Mouse (Mus musculus): Measurements from ENCODE around the gene Ip6k3. TPM values are rescaled to one million over a fixed set of nuclear protein-coding genes. Genes with fewer than 3 reads are reported as not detected.

The Ip6k3 gene
- polyA plus RNA-seq, 1 experiment from 2014 or later = 0.22 TPM

GRCm38 (mm10) chr17:27152976-27153723 lies 14.4 kb downstream of the Ip6k3 start:
- Histone ChIP-seq H3K27ac (replicated peaks) (peak overlapping the region; percentile 90), H3K4me2 (peak overlapping the region; percentile 41), H3K4me3 (replicated peaks) (no peak overlapping the region), H3K9me3 (replicated peaks) (no peaks in the 10 kb centered on the region), H3K36me3 (replicated peaks) (no peaks in the 10 kb centered on the region), H3K4me1 (replicated peaks) (peaks cover 64% of the 10 kb centered on the region), H3K27me3 (no peaks in the 10 kb centered on the region), H3K9ac (peak overlapping the region; percentile 19; the same call in 1 of the 2 replicates)
- ATAC-seq (ENCODE audit: insufficient read depth) = peak; percentile 95
- WGBS (ENCODE audit: insufficient replicate concordance) = 33% methylated on average over 8 of the region's 8 CpGs

DNA sequence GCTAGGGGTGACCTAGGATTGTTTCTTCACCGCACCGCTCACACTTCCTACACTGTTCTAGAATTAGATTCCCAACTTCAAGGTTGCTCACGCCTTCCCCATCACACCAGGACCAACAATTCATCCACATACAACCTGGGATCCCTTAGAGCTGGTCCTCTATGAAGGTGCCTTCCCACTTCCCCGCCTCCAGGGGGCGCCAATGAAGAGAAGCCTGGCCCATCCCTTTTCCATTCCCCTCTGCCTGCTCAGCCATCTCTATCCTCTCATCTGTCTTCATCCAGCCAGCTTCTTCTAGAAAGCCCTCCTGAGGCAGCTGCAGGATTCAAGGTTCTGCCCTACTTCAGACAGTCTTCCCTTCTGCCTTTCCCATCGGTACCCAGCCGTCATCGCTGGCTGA lies 16.2 kb downstream of the Ip6k3 start:
- ATAC-seq (ENCODE audit: insufficient read depth) = no peak
- H3K4me1 ChIP-seq (replicated peaks) = peaks cover 59% of the 10 kb centered on the region
- peaks cover 4% of the 10 kb centered on the region; the same call in 1 of the 2 replicates for H3K27me3 ChIP-seq
- no peak overlapping the region for H3K4me2 ChIP-seq
- no peak overlapping the region for H3K9ac ChIP-seq
- no peaks in the 10 kb centered on the region for H3K36me3 ChIP-seq (replicated peaks)
- H3K4me3 ChIP-seq (replicated peaks) = no peak overlapping the region
- peak overlapping the region; percentile 90; the same call in 1 of the 2 replicates for H3K27ac ChIP-seq (replicated peaks)
- no peaks in the 10 kb centered on the region for H3K9me3 ChIP-seq (replicated peaks)
- 70% methylated on average over 8 of the region's 8 CpGs for WGBS (ENCODE audit: insufficient replicate concordance)

DNA sequence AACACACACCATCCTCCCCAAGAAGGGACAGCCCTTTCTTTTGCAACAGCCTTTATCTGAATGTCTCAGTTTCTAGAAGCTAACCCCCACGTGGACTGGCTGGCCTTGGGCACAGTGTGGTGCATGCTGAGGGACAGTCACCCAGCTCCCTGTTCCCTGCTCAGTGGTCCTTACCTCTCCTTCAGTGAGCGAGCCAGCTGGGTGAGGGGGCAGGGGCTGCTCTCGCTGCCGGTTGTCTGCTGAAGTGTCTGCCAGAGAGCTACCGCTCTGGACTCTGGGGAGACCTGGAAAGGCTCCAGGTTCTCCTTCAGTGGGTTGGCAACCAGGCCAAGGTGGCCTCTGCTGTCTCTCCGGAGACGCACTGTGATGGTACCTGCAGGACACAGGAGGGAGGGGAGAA lies 16.7 kb downstream of the Ip6k3 start:
- Histone ChIP-seq H3K4me3 (replicated peaks) (no peak overlapping the region), H3K27me3 (peaks cover 10% of the 10 kb centered on the region), H3K36me3 (replicated peaks) (no peaks in the 10 kb centered on the region), H3K4me1 (replicated peaks) (peaks cover 62% of the 10 kb centered on the region), H3K27ac (replicated peaks) (no peak overlapping the region), H3K9ac (no peak overlapping the region), H3K4me2 (no peak overlapping the region), H3K9me3 (replicated peaks) (no peaks in the 10 kb centered on the region)
- ATAC-seq (ENCODE audit: insufficient read depth) = no peak
- 67% methylated on average over 7 of the region's 7 CpGs for WGBS (ENCODE audit: insufficient replicate concordance)

GRCm38 (mm10) chr17:27146323-27146923 lies 21.2 kb downstream of the Ip6k3 start:
- no peak overlapping the region for H3K4me3 ChIP-seq (replicated peaks)
- peaks cover 26% of the 10 kb centered on the region for H3K4me1 ChIP-seq (replicated peaks)
- H3K27me3 ChIP-seq = peaks cover 31% of the 10 kb centered on the region
- H3K9me3 ChIP-seq (replicated peaks) = no peaks in the 10 kb centered on the region
- 27% methylated on average over 8 of the region's 8 CpGs for WGBS (ENCODE audit: insufficient replicate concordance)
- no peak overlapping the region for H3K9ac ChIP-seq
- H3K36me3 ChIP-seq (replicated peaks) = no peaks in the 10 kb centered on the region
- no peak for ATAC-seq (ENCODE audit: insufficient read depth)
- no peak overlapping the region for H3K4me2 ChIP-seq
- H3K27ac ChIP-seq (replicated peaks) = no peak overlapping the region

- H3K4me2 ChIP-seq = no peak overlapping the region
- 54% methylated on average over 4 of the region's 4 CpGs for WGBS (ENCODE audit: insufficient replicate concordance)
- H3K4me1 ChIP-seq (replicated peaks) = peaks cover 14% of the 10 kb centered on the region
Observed at GRCm38 (mm10) chr17:27144152-27144551, 23.4 kb downstream of the Ip6k3 start.

GRCm38 (mm10) chr17:27141971-27142450 lies 25.6 kb downstream of the Ip6k3 start:
- no peaks in the 10 kb centered on the region for H3K36me3 ChIP-seq (replicated peaks)
- no peak overlapping the region for H3K27ac ChIP-seq (replicated peaks)
- WGBS (ENCODE audit: insufficient replicate concordance) = 54% methylated on average over 10 of the region's 10 CpGs
- H3K27me3 ChIP-seq = peaks cover 33% of the 10 kb centered on the region
- no peaks in the 10 kb centered on the region for H3K9me3 ChIP-seq (replicated peaks)
- no peak overlapping the region for H3K4me3 ChIP-seq (replicated peaks)
- no peak overlapping the region for H3K9ac ChIP-seq
- H3K4me2 ChIP-seq = no peak overlapping the region
- ATAC-seq (ENCODE audit: insufficient read depth) = no peak
- H3K4me1 ChIP-seq (replicated peaks) = peaks cover 14% of the 10 kb centered on the region

More at GRCm38 (mm10) chr17:27144152-27144551, 23.4 kb downstream of the Ip6k3 start:
- Histone ChIP-seq H3K9ac (no peak overlapping the region), H3K27me3 (peaks cover 33% of the 10 kb centered on the region), H3K36me3 (replicated peaks) (no peaks in the 10 kb centered on the region), H3K4me3 (replicated peaks) (no peak overlapping the region), H3K27ac (replicated peaks) (no peak overlapping the region), H3K9me3 (replicated peaks) (no peaks in the 10 kb centered on the region)
- no peak for ATAC-seq (ENCODE audit: insufficient read depth)

- no peaks in the 10 kb centered on the region for H3K9me3 ChIP-seq (replicated peaks)
Observed at GRCm38 (mm10) chr17:27140262-27140661, 27.3 kb downstream of the Ip6k3 start.

DNA sequence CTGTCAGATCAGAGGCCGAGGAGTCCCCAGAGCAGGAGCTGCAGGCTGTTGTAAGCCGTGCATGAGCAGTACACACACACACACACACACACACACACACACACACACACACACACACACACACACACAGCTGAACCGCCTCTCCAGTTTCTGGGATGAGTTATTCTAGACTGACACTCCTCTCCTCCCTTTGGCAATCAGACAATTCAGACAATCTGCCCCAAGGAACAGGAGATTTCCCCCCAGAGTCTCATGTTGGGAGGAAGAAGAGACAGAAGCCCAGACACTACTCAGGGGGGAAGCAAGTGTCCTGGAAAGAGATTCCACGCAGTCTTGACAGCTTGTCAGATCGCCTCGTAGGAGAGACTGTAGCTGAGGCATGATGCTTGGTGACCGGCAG lies 28.3 kb downstream of the Ip6k3 start:
- no peaks in the 10 kb centered on the region for H3K9me3 ChIP-seq (replicated peaks)
- no peak for ATAC-seq (ENCODE audit: insufficient read depth)
- WGBS (ENCODE audit: insufficient replicate concordance) = 70% methylated on average over 7 of the region's 7 CpGs
- H3K4me2 ChIP-seq = no peak overlapping the region
- no peaks in the 10 kb centered on the region for H3K36me3 ChIP-seq (replicated peaks)
- H3K9ac ChIP-seq = no peak overlapping the region
- H3K27me3 ChIP-seq = peaks cover 11% of the 10 kb centered on the region; the same call in 1 of the 2 replicates
- H3K4me1 ChIP-seq (replicated peaks) = peaks cover 16% of the 10 kb centered on the region
- no peak overlapping the region for H3K27ac ChIP-seq (replicated peaks)
- H3K4me3 ChIP-seq (replicated peaks) = no peak overlapping the region

More at GRCm38 (mm10) chr17:27140262-27140661, 27.3 kb downstream of the Ip6k3 start:
- Histone ChIP-seq H3K4me2 (no peak overlapping the region), H3K4me3 (replicated peaks) (no peak overlapping the region), H3K27me3 (peaks cover 17% of the 10 kb centered on the region; the same call in 1 of the 2 replicates), H3K9ac (no peak overlapping the region), H3K27ac (replicated peaks) (no peak overlapping the region), H3K4me1 (replicated peaks) (peaks cover 7% of the 10 kb centered on the region), H3K36me3 (replicated peaks) (no peaks in the 10 kb centered on the region)
- no peak for ATAC-seq (ENCODE audit: insufficient read depth)
- 73% methylated on average over 9 of the region's 9 CpGs for WGBS (ENCODE audit: insufficient replicate concordance)

DNA sequence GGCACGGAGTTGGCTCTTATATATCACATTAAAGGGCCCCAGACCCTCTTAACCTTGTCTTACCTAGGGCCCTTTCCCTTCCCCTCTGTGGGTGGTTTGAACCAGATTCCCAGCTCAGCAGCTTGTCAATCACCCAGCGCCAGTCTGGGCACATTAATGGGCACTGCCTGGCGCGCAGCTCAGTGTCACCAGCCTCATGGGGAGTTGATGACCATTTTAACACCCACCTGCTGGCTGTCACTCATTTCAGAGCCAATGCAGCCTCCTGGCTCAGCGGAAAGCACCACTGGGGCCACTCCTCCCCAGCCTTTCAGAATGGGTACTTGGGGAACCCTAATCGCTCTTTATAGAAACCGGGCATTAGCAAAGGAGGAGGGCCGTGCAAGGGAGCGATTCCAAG lies 29.2 kb downstream of the Ip6k3 start:
- Histone ChIP-seq H3K4me1 (replicated peaks) (peaks cover 20% of the 10 kb centered on the region), H3K27ac (replicated peaks) (no peak overlapping the region), H3K9me3 (replicated peaks) (no peaks in the 10 kb centered on the region), H3K4me3 (replicated peaks) (no peak overlapping the region), H3K27me3 (peaks cover 9% of the 10 kb centered on the region; the same call in 1 of the 2 replicates), H3K9ac (no peak overlapping the region), H3K4me2 (no peak overlapping the region), H3K36me3 (replicated peaks) (no peaks in the 10 kb centered on the region)
- no peak for ATAC-seq (ENCODE audit: insufficient read depth)
- WGBS (ENCODE audit: insufficient replicate concordance) = 80% methylated on average over 9 of the region's 9 CpGs

DNA sequence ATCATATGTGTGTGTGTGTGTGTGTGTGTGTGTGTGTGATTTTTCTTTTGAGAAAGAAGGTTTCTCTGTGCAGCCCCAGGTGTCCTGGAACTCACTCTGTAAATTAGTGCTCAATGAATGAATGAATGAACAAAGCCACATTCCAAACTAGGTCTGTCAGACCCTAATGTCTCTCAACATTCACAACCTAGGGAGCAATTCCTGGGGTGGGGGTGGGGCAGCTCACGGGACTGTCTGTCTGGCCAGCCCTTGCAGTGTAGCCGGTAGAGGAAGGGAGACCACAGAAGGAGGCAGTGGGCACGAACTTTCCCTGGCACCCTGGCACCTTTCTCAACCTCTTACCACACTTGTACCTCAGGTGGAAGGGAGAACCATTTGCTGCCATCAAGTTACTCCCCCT lies 32.9 kb downstream of the Ip6k3 start:
- H3K9me3 ChIP-seq (replicated peaks) = no peaks in the 10 kb centered on the region
- peaks cover 56% of the 10 kb centered on the region for H3K4me1 ChIP-seq (replicated peaks)
- H3K27me3 ChIP-seq = no peaks in the 10 kb centered on the region
- no peak overlapping the region for H3K4me3 ChIP-seq (replicated peaks)
- no peak overlapping the region for H3K4me2 ChIP-seq
- H3K27ac ChIP-seq (replicated peaks) = no peak overlapping the region; the same call in 1 of the 2 replicates
- H3K36me3 ChIP-seq (replicated peaks) = no peaks in the 10 kb centered on the region
- no peak for ATAC-seq (ENCODE audit: insufficient read depth)
- no peak overlapping the region for H3K9ac ChIP-seq
- 26% methylated on average over 3 of the region's 3 CpGs for WGBS (ENCODE audit: insufficient replicate concordance)

DNA sequence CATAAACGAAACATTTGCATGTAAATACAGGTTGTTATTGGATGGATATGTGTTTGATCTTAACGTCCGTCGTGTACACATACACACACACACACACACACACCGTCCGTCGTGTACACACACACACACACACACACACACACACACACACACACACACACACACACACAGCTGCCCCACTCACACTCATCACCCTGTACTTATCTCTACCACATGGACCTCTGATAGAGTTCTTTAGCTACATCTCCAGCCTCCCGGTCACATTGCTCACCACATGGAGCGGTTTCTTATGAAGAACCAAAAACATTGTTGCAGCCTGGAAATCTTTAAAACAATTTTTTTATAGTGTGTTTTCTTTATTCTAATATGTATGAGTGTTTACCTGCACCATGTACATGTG lies 33.4 kb downstream of the Ip6k3 start:
- H3K27me3 ChIP-seq = no peaks in the 10 kb centered on the region
- H3K9me3 ChIP-seq (replicated peaks) = no peaks in the 10 kb centered on the region
- H3K36me3 ChIP-seq (replicated peaks) = no peaks in the 10 kb centered on the region
- H3K4me1 ChIP-seq (replicated peaks) = peaks cover 58% of the 10 kb centered on the region
- H3K27ac ChIP-seq (replicated peaks) = peak overlapping the region; percentile 65
- peak; percentile 56 for ATAC-seq (ENCODE audit: insufficient read depth)
- WGBS (ENCODE audit: insufficient replicate concordance) = 8% methylated on average over 9 of the region's 9 CpGs
- H3K9ac ChIP-seq = peak overlapping the region; percentile 35; the same call in 1 of the 2 replicates
- peak overlapping the region; percentile 71 for H3K4me3 ChIP-seq (replicated peaks)
- H3K4me2 ChIP-seq = peak overlapping the region; percentile 78
